Mouse (Mus musculus): ENCODE results near the gene Sirt6. TPM values are rescaled to one million over a fixed set of nuclear protein-coding genes. Genes with fewer than 3 reads are reported as not detected.

Gene Sirt6
- polyA plus RNA-seq, 1 experiment from 2014 or later: 52.3 TPM

DNA sequence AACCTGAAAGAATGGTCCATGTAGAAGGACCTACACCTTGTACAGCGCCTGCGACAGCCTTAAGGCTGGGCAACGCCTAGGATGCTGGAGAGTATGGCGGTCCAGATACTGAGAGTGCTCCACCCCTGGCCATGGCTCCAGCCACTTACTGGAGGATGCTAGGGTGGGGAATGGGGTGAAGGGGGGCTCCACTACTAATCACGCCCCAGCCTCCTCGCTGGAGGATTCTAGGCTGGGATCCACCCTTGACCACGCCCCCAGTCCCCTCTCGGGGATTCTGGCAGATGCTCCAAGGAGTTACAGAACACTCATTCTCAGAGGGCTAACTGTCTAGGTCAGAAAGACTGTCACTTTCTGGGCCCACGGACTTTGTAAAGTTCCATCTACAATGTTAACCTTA lies 54.6 kb downstream of the Sirt6 start:
- no peak overlapping the region for H3K27ac ChIP-seq (ENCODE audit: low read length)
- peaks cover 24% of the 10 kb centered on the region for H3K27me3 ChIP-seq (ENCODE audit: control insufficient read depth, insufficient read depth, low read depth, low read length)
- no peak for ATAC-seq
- no peak overlapping the region for H3K9ac ChIP-seq (ENCODE audit: low read depth, low read length)
- no peaks in the 10 kb centered on the region for H3K36me3 ChIP-seq (ENCODE audit: control insufficient read depth, insufficient read depth, low read length)
- H3K4me3 ChIP-seq (ENCODE audit: low read depth, low read length): no peak overlapping the region
- WGBS: 9% methylated on average over 9 of the region's 9 CpGs
- peaks cover 43% of the 10 kb centered on the region for H3K4me1 ChIP-seq (ENCODE audit: control insufficient read depth, insufficient read depth, low read length)
- no peaks in the 10 kb centered on the region for H3K9me3 ChIP-seq (replicated peaks; ENCODE audit: control insufficient read depth, low read length, poor library complexity, severe bottlenecking)
- H3K4me2 ChIP-seq (ENCODE audit: low read length): no peak overlapping the region

DNA sequence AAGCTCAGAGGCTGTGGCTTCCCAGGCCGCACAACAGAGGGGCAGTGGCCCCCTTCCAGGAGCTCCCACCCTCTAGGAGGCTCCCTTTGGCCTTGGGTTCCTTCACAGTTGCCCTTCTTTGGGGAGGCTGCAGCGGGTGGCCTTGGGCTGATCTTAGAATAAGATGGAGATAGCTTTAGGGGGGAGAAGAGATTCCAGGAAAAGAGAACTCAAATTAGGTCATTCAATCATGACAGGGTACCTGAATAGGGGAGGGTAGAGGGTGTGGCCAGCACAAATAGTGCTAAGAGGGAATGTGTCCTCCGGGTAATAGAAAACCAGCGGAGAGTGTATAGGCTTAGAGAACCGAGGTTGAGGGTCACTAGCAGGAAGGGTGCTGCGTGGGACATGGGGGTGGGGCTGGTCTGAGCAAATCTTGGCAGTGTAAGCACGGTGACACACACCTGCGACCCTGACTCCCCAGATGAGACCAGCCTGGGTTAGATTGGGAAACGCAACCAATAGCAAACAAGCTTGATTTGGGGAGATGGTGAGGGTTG lies 55.4 kb downstream of the Sirt6 start:
- ATAC-seq: peak; percentile 6
- peak overlapping the region; percentile 75 for H3K4me2 ChIP-seq (ENCODE audit: low read length)
- H3K4me1 ChIP-seq (ENCODE audit: control insufficient read depth, insufficient read depth, low read length): peaks cover 43% of the 10 kb centered on the region
- H3K27ac ChIP-seq (ENCODE audit: low read length): peak overlapping the region; percentile 51
- H3K9me3 ChIP-seq (replicated peaks; ENCODE audit: control insufficient read depth, low read length, poor library complexity, severe bottlenecking): no peaks in the 10 kb centered on the region
- H3K27me3 ChIP-seq (ENCODE audit: control insufficient read depth, insufficient read depth, low read depth, low read length): peaks cover 20% of the 10 kb centered on the region
- H3K36me3 ChIP-seq (ENCODE audit: control insufficient read depth, insufficient read depth, low read length): no peaks in the 10 kb centered on the region
- peak overlapping the region; percentile 44; the same call in 1 of the 2 replicates for H3K4me3 ChIP-seq (ENCODE audit: low read depth, low read length)
- H3K9ac ChIP-seq (ENCODE audit: low read depth, low read length): no peak overlapping the region
- WGBS: 5% methylated on average over 9 of the region's 9 CpGs

Other genes with a start within 250 kb of the Sirt6 start
- 145 and 146 TPM in 2 replicates for gene Fzr1, start 249.3 kb downstream of the Sirt6 start, polyA plus RNA-seq (2015; fragmentation: Nextera tagmentation; extraction: Ambion mirVana)
- gene Dohh, start 243.4 kb downstream of the Sirt6 start, polyA plus RNA-seq (2015; fragmentation: Nextera tagmentation; extraction: Ambion mirVana): 77.5 and 86.2 TPM in 2 replicates
- 6.1 and 8.2 TPM in 2 replicates for gene Gm48551, start 243.3 kb downstream of the Sirt6 start, polyA plus RNA-seq (2015; fragmentation: Nextera tagmentation; extraction: Ambion mirVana)
- 2.3 and 3.3 TPM in 2 replicates for gene Gm48552, start 238.8 kb downstream of the Sirt6 start, polyA plus RNA-seq (2015; fragmentation: Nextera tagmentation; extraction: Ambion mirVana)
- 1.2 and 1.4 TPM in 2 replicates for gene Smim24, start 234.7 kb downstream of the Sirt6 start, polyA plus RNA-seq (2015; fragmentation: Nextera tagmentation; extraction: Ambion mirVana)
- gene Nfic, start 172.2 kb downstream of the Sirt6 start, polyA plus RNA-seq (2015; fragmentation: Nextera tagmentation; extraction: Ambion mirVana): 15.4 and 17.2 TPM in 2 replicates
- 88.3 and 103 TPM in 2 replicates for gene Celf5, start 145.1 kb downstream of the Sirt6 start, polyA plus RNA-seq (2015; fragmentation: Nextera tagmentation; extraction: Ambion mirVana)
- 61.1 and 61.3 TPM in 2 replicates for gene Ncln, start 131.4 kb downstream of the Sirt6 start, polyA plus RNA-seq (2015; fragmentation: Nextera tagmentation; extraction: Ambion mirVana)
- 0.44 and 0.58 TPM in 2 replicates for gene S1pr4, start 127.7 kb downstream of the Sirt6 start, polyA plus RNA-seq (2015; fragmentation: Nextera tagmentation; extraction: Ambion mirVana)
- 0.80 and 0.87 TPM in 2 replicates for gene Gna15, start 103.6 kb downstream of the Sirt6 start, polyA plus RNA-seq (2015; fragmentation: Nextera tagmentation; extraction: Ambion mirVana)
- 89.7 and 90.2 TPM in 2 replicates for gene Gna11, start 82.6 kb downstream of the Sirt6 start, polyA plus RNA-seq (2015; fragmentation: Nextera tagmentation; extraction: Ambion mirVana)
- 700 and 706 TPM in 2 replicates for gene Aes, start 68.3 kb downstream of the Sirt6 start, polyA plus RNA-seq (2015; fragmentation: Nextera tagmentation; extraction: Ambion mirVana)
- gene Tle2, start 53.2 kb downstream of the Sirt6 start, polyA plus RNA-seq (2015; fragmentation: Nextera tagmentation; extraction: Ambion mirVana): 39.0 and 54.8 TPM in 2 replicates
- gene Tle6, start 26.7 kb downstream of the Sirt6 start, polyA plus RNA-seq (2015; fragmentation: Nextera tagmentation; extraction: Ambion mirVana): 4.3 and 5.2 TPM in 2 replicates
- 1.9 and 2.0 TPM in 2 replicates for gene BC025920, start 21.5 kb downstream of the Sirt6 start, polyA plus RNA-seq (2015; fragmentation: Nextera tagmentation; extraction: Ambion mirVana)
- 18.4 and 18.6 TPM in 2 replicates for gene Ankrd24, start 743 bp upstream of the Sirt6 start, polyA plus RNA-seq (2015; fragmentation: Nextera tagmentation; extraction: Ambion mirVana)
- gene Gm10778, start 21.3 kb upstream of the Sirt6 start, polyA plus RNA-seq (2015; fragmentation: Nextera tagmentation; extraction: Ambion mirVana): 6.8 and 7.0 TPM in 2 replicates
- gene Zfp433, start 77.0 kb upstream of the Sirt6 start, polyA plus RNA-seq (2015; fragmentation: Nextera tagmentation; extraction: Ambion mirVana): 16.0 and 19.6 TPM in 2 replicates
- gene Gm3055, start 143.4 kb upstream of the Sirt6 start, polyA plus RNA-seq (2015; fragmentation: Nextera tagmentation; extraction: Ambion mirVana): 18.0 and 20.3 TPM in 2 replicates
- gene Gm4767, start 184.4 kb upstream of the Sirt6 start, polyA plus RNA-seq (2015; fragmentation: Nextera tagmentation; extraction: Ambion mirVana): 3.7 and 3.8 TPM in 2 replicates
- gene Gm32687, start 236.1 kb upstream of the Sirt6 start, polyA plus RNA-seq (2015; fragmentation: Nextera tagmentation; extraction: Ambion mirVana): 9.1 and 10.8 TPM in 2 replicates